In the genomic region with DNA sequence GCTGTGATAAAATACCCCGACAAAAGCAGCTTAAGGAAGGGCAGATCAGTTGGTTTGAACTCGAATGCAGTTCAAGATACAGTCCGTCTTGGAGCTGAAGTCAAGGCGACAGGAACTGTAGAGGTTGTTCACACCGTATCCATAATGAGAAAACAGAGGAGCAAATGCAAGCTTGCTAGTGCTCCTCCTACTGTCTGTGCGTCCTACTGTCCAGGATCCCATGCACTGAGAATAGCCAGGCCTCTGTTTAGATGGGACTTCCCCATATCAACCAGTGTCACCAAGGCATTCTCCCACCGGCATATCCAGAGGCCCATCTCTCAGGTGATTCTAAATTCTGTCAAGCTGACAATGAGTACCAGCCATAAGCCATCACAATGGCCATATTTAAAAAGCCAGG, we compare ENCODE assay signal across 20 mouse cellular contexts. TPM values are rescaled to one million over a fixed set of nuclear protein-coding genes. Genes with fewer than 3 reads are reported as not detected.
A peak's percentile ranks its signal among the peaks of the same experiment; 100 is the strongest.
DNase-seq lines count a peak whose midpoint lies in the region; ATAC-seq and TF ChIP-seq lines count a peak whose summit lies in the region.
"Had no signal": no experiment of that assay in that cellular context is flagged by ENCODE, and none has a peak within 500 bp of the region (broad histone marks: within the 10 kb centered on the region; RNA-seq: fewer than 3 reads in every experiment).

No protein-coding gene starts in this region.

- H3K4me1 ChIP-seq in liver, embryonic 12.5 days, result peaks cover 87% of the 10 kb centered on the region
- H3K4me1 ChIP-seq in liver, embryonic 11.5 days (replicated peaks; ENCODE audit: control insufficient read depth, insufficient read depth, low read length), result peaks cover 19% of the 10 kb centered on the region
- peaks cover 57% of the 10 kb centered on the region for H3K4me1 ChIP-seq in bone marrow macrophage, adult 2 months (ENCODE audit: control insufficient read depth, insufficient read depth, low read length)
- H3K4me1 ChIP-seq in liver, embryonic 14.5 days (replicated peaks; ENCODE audit: control insufficient read depth in 2 of 2, insufficient read depth in 2 of 2, low read length in 1 of 2), result peaks cover 25 to 52% of the 10 kb centered on the region in 2 experiments
- H3K4me1 ChIP-seq in lung, postnatal 0 days (ENCODE audit: insufficient read depth, low read depth, low read length), result peaks cover 4% of the 10 kb centered on the region; the same call in 1 of the 2 replicates
- H3K4me1 ChIP-seq: embryonic facial prominence, embryonic 13.5 days had no signal

- H3K4me2 ChIP-seq in liver, embryonic 12.5 days, result no peak overlapping the region
- no peak overlapping the region for H3K4me2 ChIP-seq in liver, embryonic 11.5 days
- H3K4me2 ChIP-seq in liver, embryonic 14.5 days (ENCODE audit: low read depth), result no peak overlapping the region
- H3K4me2 ChIP-seq in lung, postnatal 0 days (replicated peaks; ENCODE audit: low read depth, low read length), result no peak overlapping the region
- H3K4me2 ChIP-seq: embryonic facial prominence, embryonic 13.5 days; heart, embryonic 12.5 days had no signal

- H3K9me3 ChIP-seq in liver, embryonic 12.5 days (replicated peaks), result no peaks in the 10 kb centered on the region
- H3K9me3 ChIP-seq in liver, embryonic 11.5 days (ENCODE audit: control insufficient read depth, low read length), result no peaks in the 10 kb centered on the region
- H3K9me3 ChIP-seq in liver, embryonic 14.5 days (ENCODE audit: control insufficient read depth, low read length), result no peaks in the 10 kb centered on the region
- H3K9me3 ChIP-seq in lung, postnatal 0 days (ENCODE audit: low read length), result no peaks in the 10 kb centered on the region
- H3K9me3 ChIP-seq: embryonic facial prominence, embryonic 13.5 days; forebrain, embryonic 10.5 days; G1E; heart, embryonic 12.5 days had no signal

- no peak for TF ChIP-seq CTCF in bone marrow macrophage, adult 2 months (IDR thresholded peaks at IDR 0.05; ENCODE audit: low read depth, low read length)
- TF ChIP-seq CTCF in liver, embryonic 14.5 days (IDR thresholded peaks at IDR 0.05; ENCODE audit: low read depth), result peak; percentile 19; the same call in 1 of the 2 replicates
- no peak for TF ChIP-seq CTCF in lung, postnatal 0 days (IDR thresholded peaks at IDR 0.05)

- no peak for TF ChIP-seq POLR2A in bone marrow macrophage, adult 2 months (IDR thresholded peaks at IDR 0.05; ENCODE audit: borderline replicate concordance, low read depth, low read length)

- H3K9ac ChIP-seq in liver, embryonic 12.5 days, result no peak overlapping the region
- no peak overlapping the region for H3K9ac ChIP-seq in liver, embryonic 11.5 days (ENCODE audit: low read depth, low read length)
- no peak overlapping the region for H3K9ac ChIP-seq in liver, embryonic 14.5 days (replicated peaks)
- H3K9ac ChIP-seq in lung, postnatal 0 days (replicated peaks; ENCODE audit: low read depth), result no peak overlapping the region
- H3K9ac ChIP-seq: embryonic facial prominence, embryonic 13.5 days; heart, embryonic 12.5 days had no signal

- no peaks in the 10 kb centered on the region for H3K27me3 ChIP-seq in liver, embryonic 12.5 days (replicated peaks)
- H3K27me3 ChIP-seq in liver, embryonic 11.5 days (replicated peaks; ENCODE audit: control insufficient read depth, insufficient read depth, low read length), result no peaks in the 10 kb centered on the region
- H3K27me3 ChIP-seq in liver, embryonic 14.5 days (ENCODE audit: control insufficient read depth, insufficient read depth, low read length), result no peaks in the 10 kb centered on the region
- no peaks in the 10 kb centered on the region for H3K27me3 ChIP-seq in lung, postnatal 0 days (replicated peaks; ENCODE audit: insufficient read depth, low read length)
- H3K27me3 ChIP-seq: embryonic facial prominence, embryonic 13.5 days; heart, embryonic 12.5 days had no signal

- TF ChIP-seq EP300 in liver, embryonic 14.5 days (IDR thresholded peaks at IDR 0.05; ENCODE audit: low read depth), result no peak
- no peak for TF ChIP-seq EP300 in lung, postnatal 0 days (IDR thresholded peaks at IDR 0.05)

- H3K79me2 ChIP-seq in macrophage (ENCODE audit: inconsistent target), result peaks cover 92% of the 10 kb centered on the region

- DNase-seq in liver, embryonic 11.5 days (ENCODE audit: low spot score), result no peak
- DNase-seq in liver, embryonic 14.5 days (ENCODE audit: low read depth in 3 of 3, low spot score in 3 of 3), result no peak
- DNase-seq in gastrocnemius, postnatal 25 days, result no peak
- DNase-seq in right cerebral cortex, adult 18-20 months, result no peak
- DNase-seq in lung, postnatal 0 days (ENCODE audit: low spot score), result no peak
- DNase-seq: adrenal gland, postnatal 10 days; cerebellum, adult 18-20 months; cerebellum, adult 9-11 months; cerebellum, postnatal 36 days; gastrocnemius, postnatal 14 days had no signal

- H3K4me3 ChIP-seq in liver, embryonic 12.5 days, result no peak overlapping the region
- H3K4me3 ChIP-seq in liver, embryonic 11.5 days (ENCODE audit: low read depth, low read length), result no peak overlapping the region
- H3K4me3 ChIP-seq in bone marrow macrophage, adult 2 months (ENCODE audit: insufficient read depth, low read length), result no peak overlapping the region
- no peak overlapping the region for H3K4me3 ChIP-seq in liver, embryonic 14.5 days (ENCODE audit: insufficient read depth in 1 of 2, low read depth in 2 of 2, low read length in 2 of 2)
- H3K4me3 ChIP-seq in macrophage (ENCODE audit: inconsistent target), result no peak overlapping the region
- no peak overlapping the region for H3K4me3 ChIP-seq in lung, postnatal 0 days (ENCODE audit: low read depth, low read length)
- H3K4me3 ChIP-seq: embryonic facial prominence, embryonic 13.5 days; forebrain, embryonic 10.5 days; heart, embryonic 12.5 days had no signal

- H3K36me3 ChIP-seq in liver, embryonic 12.5 days, result peaks cover 13% of the 10 kb centered on the region
- H3K36me3 ChIP-seq in liver, embryonic 11.5 days (ENCODE audit: control insufficient read depth, insufficient read depth, low read length), result no peaks in the 10 kb centered on the region
- H3K36me3 ChIP-seq in liver, embryonic 14.5 days (replicated peaks; ENCODE audit: control insufficient read depth, insufficient read depth, low read depth), result no peaks in the 10 kb centered on the region
- H3K36me3 ChIP-seq in macrophage (ENCODE audit: inconsistent target), result no peaks in the 10 kb centered on the region
- H3K36me3 ChIP-seq in lung, postnatal 0 days (ENCODE audit: insufficient read depth, low read length), result no peaks in the 10 kb centered on the region
- H3K36me3 ChIP-seq: embryonic facial prominence, embryonic 13.5 days; forebrain, embryonic 10.5 days; heart, embryonic 12.5 days had no signal

- no peak for ATAC-seq in liver, embryonic 12.5 days
- ATAC-seq in liver, embryonic 11.5 days (replicated peaks; ENCODE audit: low FRiP score), result no peak
- ATAC-seq in liver, embryonic 14.5 days (ENCODE audit: insufficient read depth), result no peak
- no peak for ATAC-seq in lung, postnatal 0 days
- ATAC-seq: forebrain, embryonic 16.5 days; hindbrain, embryonic 16.5 days; inflammation-experienced regulatory T-cells, adult 6 months had no signal

- H3K27ac ChIP-seq in liver, embryonic 12.5 days, result peak overlapping the region; percentile 6; the same call in 1 of the 2 replicates
- no peak overlapping the region for H3K27ac ChIP-seq in liver, embryonic 11.5 days (ENCODE audit: low read depth, low read length)
- peak overlapping the region; percentile 18; the same call in 1 of the 2 replicates for H3K27ac ChIP-seq in bone marrow macrophage, adult 2 months (ENCODE audit: insufficient read depth, low read depth, low read length)
- no peak overlapping the region for H3K27ac ChIP-seq in liver, embryonic 14.5 days
- peak overlapping the region; percentile 62 for H3K27ac ChIP-seq in macrophage
- no peak overlapping the region for H3K27ac ChIP-seq in lung, postnatal 0 days (ENCODE audit: low read length)
- H3K27ac ChIP-seq: embryonic facial prominence, embryonic 13.5 days; forebrain, embryonic 10.5 days had no signal

- 70% methylated on average over 7 of the region's 7 CpGs for WGBS in liver, embryonic 12.5 days (ENCODE audit: insufficient replicate concordance)
- 80% methylated on average over 7 of the region's 7 CpGs for WGBS in liver, embryonic 11.5 days
- 62% methylated on average over 7 of the region's 7 CpGs for WGBS in liver, embryonic 14.5 days (ENCODE audit: insufficient replicate concordance)
- WGBS in macrophage (ENCODE audit: missing documents), result 86% methylated on average over 7 of the region's 7 CpGs
- WGBS in lung, postnatal 0 days, result 85% methylated on average over 7 of the region's 7 CpGs

RNA-seq across cellular contexts. Expression of a gene that starts 18.6 kb away (rescaled TPM):
- 35.1 and 40.1 TPM in 2 replicates for polyA plus RNA-seq in liver, embryonic 12.5 days (2016; fragmentation: Nextera tagmentation; extraction: Ambion mirVana)
- polyA plus RNA-seq in liver, embryonic 11.5 days (2014; fragmentation: Nextera tagmentation; extraction: Ambion mirVana), result 49.1 and 51.2 TPM in 2 replicates
- polyA plus RNA-seq in bone marrow macrophage, adult 2 months (2012; ENCODE audit: insufficient read depth, insufficient read length, missing spikeins), result 24.1 and 25.7 TPM in 2 replicates
- polyA plus RNA-seq in liver, embryonic 14.5 days (2012; rRNA removed), result 5.7 and 8.6 TPM in 2 replicates
- polyA plus RNA-seq in liver, embryonic 14.5 days (2014; fragmentation: Nextera tagmentation; extraction: Ambion mirVana), result 13.9 and 15.5 TPM in 2 replicates
- total RNA-seq in macrophage (2018; cell fraction: chromatin; rRNA removed), result 1,000 to 10,000 TPM in 1 of 26 experiments, 100 to 1,000 TPM in 24, 10 to 100 TPM in 1; 90.3 to 1,159 (median 221) TPM
- total RNA-seq in macrophage (2018; cell fraction: cytosol; rRNA removed), result 100 to 1,000 TPM in 1 of 26 experiments, 10 to 100 TPM in 25; 36.6 to 113 (median 61.9) TPM
- total RNA-seq in macrophage (2018; cell fraction: nucleus; rRNA removed), result 100 to 1,000 TPM in 24 of 26 experiments, 10 to 100 TPM in 2; 91.9 to 814 (median 168) TPM
- 15.0 to 53.3 TPM (median 24.2 TPM) in 3 replicates for polyA plus RNA-seq in macrophage (2018)
- total RNA-seq in gastrocnemius, postnatal 25 days (2021), result 1 to 10 TPM; 2.8 to 3.5 TPM
- 19.7 and 27.7 TPM in 2 replicates for polyA plus RNA-seq in lung, postnatal 0 days (2015; fragmentation: Nextera tagmentation; extraction: Ambion mirVana)

Comparison
In these comparisons a context has a peak if more than half of its experiments do, and no peak if none do; other contexts are left out.
1. H3K27ac ChIP-seq: peak in liver, embryonic 12.5 days (single experiment), bone marrow macrophage, adult 2 months (single experiment) and macrophage (single experiment); none in liver, embryonic 11.5 days (single experiment), liver, embryonic 14.5 days (single experiment) and lung, postnatal 0 days (single experiment).